Mouse (Mus musculus): Measurements from ENCODE around the gene Kif15.

Kif15 gene

GRCm38 (mm10) chr9:122950643-122951475 lies at the start of gene Kif15, which contains the start of gene 1110059G10Rik:
Gene Kif15, plus strand, starts transcription at chr9:122951046.
Gene 1110059G10Rik, minus strand, starts transcription at chr9:122951000.
- peak; percentile 92 for DNase-seq (ENCODE audit: low read depth, low spot score)

GRCm38 (mm10) chr9:122901047-122901446 lies 49.8 kb upstream of the Kif15 start:
- DNase-seq (ENCODE audit: low read depth, low spot score): no peak

GRCm38 (mm10) chr9:122902717-122903535 lies 47.9 kb upstream of the Kif15 start:
- DNase-seq (ENCODE audit: low read depth, low spot score): peak; percentile 46

- DNase-seq (ENCODE audit: low read depth, low spot score): no peak
Measured at GRCm38 (mm10) chr9:122922436-122922835, 28.4 kb upstream of the Kif15 start.

GRCm38 (mm10) chr9:122922936-122923381 lies 27.9 kb upstream of the Kif15 start, which contains the start of gene Zfp105:
Gene Zfp105, plus strand, starts transcription at chr9:122923072.
- peak; percentile 67 for DNase-seq (ENCODE audit: low read depth, low spot score)

- DNase-seq (ENCODE audit: low read depth, low spot score): no peak
Measured at GRCm38 (mm10) chr9:122928915-122929314, 21.9 kb upstream of the Kif15 start.

- DNase-seq (ENCODE audit: low read depth, low spot score): no peak
Measured at GRCm38 (mm10) chr9:122998406-122999192, 47.8 kb downstream of the Kif15 start.

- no peak for DNase-seq (ENCODE audit: low read depth, low spot score)
Measured at GRCm38 (mm10) chr9:122999193-122999586, 48.3 kb downstream of the Kif15 start.

- DNase-seq (ENCODE audit: low read depth, low spot score): no peak
Measured at GRCm38 (mm10) chr9:123004718-123005117, 53.9 kb downstream of the Kif15 start.

GRCm38 (mm10) chr9:123006071-123006470 lies 55.2 kb downstream of the Kif15 start:
- no peak for DNase-seq (ENCODE audit: low read depth, low spot score)

- peak; percentile 55 for DNase-seq (ENCODE audit: low read depth, low spot score)
Measured at GRCm38 (mm10) chr9:123020995-123021631, 70.3 kb downstream of the Kif15 start, which contains the start of gene Tmem42. Gene Tmem42, plus strand, starts transcription at chr9:123021326.

GRCm38 (mm10) chr9:123021636-123022379 lies 71.0 kb downstream of the Kif15 start:
- no peak for DNase-seq (ENCODE audit: low read depth, low spot score)

- no peak for DNase-seq (ENCODE audit: low read depth, low spot score)
Measured at GRCm38 (mm10) chr9:123024201-123024600, 73.4 kb downstream of the Kif15 start.

- DNase-seq (ENCODE audit: low read depth, low spot score): no peak
Measured at GRCm38 (mm10) chr9:123031496-123032246, 80.8 kb downstream of the Kif15 start.

- DNase-seq (ENCODE audit: low read depth, low spot score): no peak
Measured at GRCm38 (mm10) chr9:123034426-123034825, 83.6 kb downstream of the Kif15 start, which contains the start of gene Tgm4. Gene Tgm4, plus strand, starts transcription at chr9:123034726.

GRCm38 (mm10) chr9:123047665-123048064 lies 96.8 kb downstream of the Kif15 start:
- no peak for DNase-seq (ENCODE audit: low read depth, low spot score)

- no peak for DNase-seq (ENCODE audit: low read depth, low spot score)
Measured at GRCm38 (mm10) chr9:123058724-123059292, 108.0 kb downstream of the Kif15 start.

- DNase-seq (ENCODE audit: low read depth, low spot score): no peak
Measured at GRCm38 (mm10) chr9:123060172-123060571, 109.3 kb downstream of the Kif15 start.

Data from WW6 (cell line).